Mouse (Mus musculus): ENCODE measurements around the gene Epop. TPM values are rescaled to one million over a fixed set of nuclear protein-coding genes. Genes with fewer than 3 reads are reported as not detected.

Gene Epop
- polyA plus RNA-seq, 1 experiment from 2014 or later = 1.1 TPM

- Histone ChIP-seq H3K9me3 (ENCODE audit: control insufficient read depth) (no peaks in the 10 kb centered on the region), H3K4me2 (replicated peaks; ENCODE audit: low read depth) (peak overlapping the region; percentile 96), H3K36me3 (ENCODE audit: control insufficient read depth, insufficient read depth) (peaks cover 13% of the 10 kb centered on the region; the same call in 1 of the 2 replicates), H3K9ac (ENCODE audit: low read depth, low read length) (peak overlapping the region; percentile 78; the same call in 1 of the 2 replicates), H3K4me1 (replicated peaks; ENCODE audit: control insufficient read depth, insufficient read depth, low read length) (peaks cover 4% of the 10 kb centered on the region), H3K27ac (ENCODE audit: low read depth, low read length) (peak overlapping the region; percentile 97), H3K4me3 (ENCODE audit: low read depth, low read length) (peak overlapping the region; percentile 92), H3K27me3 (replicated peaks; ENCODE audit: control insufficient read depth, insufficient read depth, low read length) (no peaks in the 10 kb centered on the region)
- no peak for TF ChIP-seq CTCF (IDR thresholded peaks at IDR 0.05; ENCODE audit: low read depth)
- WGBS = 2% methylated on average over 21 of the region's 21 CpGs
- ATAC-seq = peak; percentile 5; the same call in 1 of the 2 replicates
These were observed 32.8 kb upstream of the Epop start for GRCm38 (mm10) chr11:97662207-97662892.

GRCm38 (mm10) chr11:97661648-97662133 is 32.2 kb upstream of the Epop start:
- Histone ChIP-seq H3K4me2 (replicated peaks; ENCODE audit: low read depth) (peak overlapping the region; percentile 96), H3K9ac (ENCODE audit: low read depth, low read length) (no peak overlapping the region), H3K4me1 (replicated peaks; ENCODE audit: control insufficient read depth, insufficient read depth, low read length) (peaks cover 4% of the 10 kb centered on the region), H3K27me3 (replicated peaks; ENCODE audit: control insufficient read depth, insufficient read depth, low read length) (no peaks in the 10 kb centered on the region), H3K27ac (ENCODE audit: low read depth, low read length) (peak overlapping the region; percentile 97), H3K4me3 (ENCODE audit: low read depth, low read length) (peak overlapping the region; percentile 92), H3K9me3 (ENCODE audit: control insufficient read depth) (no peaks in the 10 kb centered on the region), H3K36me3 (ENCODE audit: control insufficient read depth, insufficient read depth) (peaks cover 9% of the 10 kb centered on the region; the same call in 1 of the 2 replicates)
- no peak for TF ChIP-seq CTCF (IDR thresholded peaks at IDR 0.05; ENCODE audit: low read depth)
- WGBS = under 1% methylated on average over 19 of the region's 20 CpGs
- ATAC-seq = peak; percentile 14; the same call in 1 of the 2 replicates

GRCm38 (mm10) chr11:97660734-97661647 is 31.5 kb upstream of the Epop start:
- 7% methylated on average over 27 of the region's 27 CpGs for WGBS
- Histone ChIP-seq H3K4me1 (replicated peaks; ENCODE audit: control insufficient read depth, insufficient read depth, low read length) (peaks cover 4% of the 10 kb centered on the region), H3K9ac (ENCODE audit: low read depth, low read length) (no peak overlapping the region), H3K4me2 (replicated peaks; ENCODE audit: low read depth) (peak overlapping the region; percentile 96), H3K36me3 (ENCODE audit: control insufficient read depth, insufficient read depth) (peaks cover 7% of the 10 kb centered on the region; the same call in 1 of the 2 replicates), H3K4me3 (ENCODE audit: low read depth, low read length) (peak overlapping the region; percentile 92), H3K27me3 (replicated peaks; ENCODE audit: control insufficient read depth, insufficient read depth, low read length) (no peaks in the 10 kb centered on the region), H3K27ac (ENCODE audit: low read depth, low read length) (peak overlapping the region; percentile 97), H3K9me3 (ENCODE audit: control insufficient read depth) (no peaks in the 10 kb centered on the region)
- TF ChIP-seq CTCF (IDR thresholded peaks at IDR 0.05; ENCODE audit: low read depth) = no peak
- no peak for ATAC-seq

- Histone ChIP-seq H3K27me3 (replicated peaks; ENCODE audit: control insufficient read depth, insufficient read depth, low read length) (no peaks in the 10 kb centered on the region), H3K9ac (ENCODE audit: low read depth, low read length) (peak overlapping the region; percentile 87), H3K36me3 (ENCODE audit: control insufficient read depth, insufficient read depth) (no peaks in the 10 kb centered on the region), H3K4me2 (replicated peaks; ENCODE audit: low read depth) (peak overlapping the region; percentile 96), H3K4me3 (ENCODE audit: low read depth, low read length) (peak overlapping the region; percentile 63), H3K4me1 (replicated peaks; ENCODE audit: control insufficient read depth, insufficient read depth, low read length) (peaks cover 4% of the 10 kb centered on the region), H3K9me3 (ENCODE audit: control insufficient read depth) (no peaks in the 10 kb centered on the region), H3K27ac (ENCODE audit: low read depth, low read length) (peak overlapping the region; percentile 97)
- under 1% methylated on average over 54 of the region's 78 CpGs for WGBS
- TF ChIP-seq CTCF (IDR thresholded peaks at IDR 0.05; ENCODE audit: low read depth) = no peak
- ATAC-seq = peak; percentile 72
These were observed 30.6 kb upstream of the Epop start for GRCm38 (mm10) chr11:97659990-97660714.

GRCm38 (mm10) chr11:97659267-97659989 is 29.9 kb upstream of the Epop start:
- no peak for ATAC-seq
- Histone ChIP-seq H3K9ac (ENCODE audit: low read depth, low read length) (peak overlapping the region; percentile 87), H3K4me3 (ENCODE audit: low read depth, low read length) (peak overlapping the region; percentile 63), H3K27me3 (replicated peaks; ENCODE audit: control insufficient read depth, insufficient read depth, low read length) (no peaks in the 10 kb centered on the region), H3K4me2 (replicated peaks; ENCODE audit: low read depth) (peak overlapping the region; percentile 96), H3K27ac (ENCODE audit: low read depth, low read length) (peak overlapping the region; percentile 97), H3K36me3 (ENCODE audit: control insufficient read depth, insufficient read depth) (no peaks in the 10 kb centered on the region), H3K4me1 (replicated peaks; ENCODE audit: control insufficient read depth, insufficient read depth, low read length) (peaks cover 4% of the 10 kb centered on the region), H3K9me3 (ENCODE audit: control insufficient read depth) (no peaks in the 10 kb centered on the region)
- WGBS = 6% methylated on average over 13 of the region's 13 CpGs
- no peak for TF ChIP-seq CTCF (IDR thresholded peaks at IDR 0.05; ENCODE audit: low read depth)
